Mouse (Mus musculus) heart, adult 2 months (tissue): ENCODE measurements at regions not wholly inside any gene's neighbourhood (a gene's known extent, or its start where the extent isn't known, plus 50 kb on each side); places are given as distances from the start of the nearest gene placed in this dataset.

Source experiments
- DNase-seq, 2 experiments: peaks; one replicate each; pipeline ENCODE4 v3.0.0; 2021
- H3K27ac ChIP-seq: fragments of 200-600 bp; 2 replicates; pipeline ENCODE4 v1.8.1; 2022
- H3K27me3 ChIP-seq: fragments of 200-500 bp; 2 replicates; pipeline ENCODE4 v1.6.1; 2012; ENCODE audit warnings: mild to moderate bottlenecking, low read length, inconsistent platforms, mixed read lengths; ENCODE audit not compliant: control insufficient read depth, insufficient read depth
- H3K36me3 ChIP-seq: fragments of 200-500 bp; 2 replicates; pipeline ENCODE4 v1.6.1; 2012; ENCODE audit warnings: low read length, inconsistent platforms; ENCODE audit not compliant: control insufficient read depth, insufficient read depth
- H3K4me1 ChIP-seq: fragments of 200-500 bp; 2 replicates; pipeline ENCODE4 v1.6.1; 2011; ENCODE audit warnings: low read length; ENCODE audit not compliant: control insufficient read depth, insufficient read depth
- H3K4me3 ChIP-seq: fragments of 200-600 bp; 2 replicates; pipeline ENCODE4 v1.8.1; 2022
- H3K79me2 ChIP-seq: fragments of 200-500 bp; replicated peaks from 2 replicates; pipeline ENCODE4 v1.6.1; 2012; ENCODE audit warnings: mild to moderate bottlenecking, inconsistent platforms, low read length, moderate library complexity, mixed read lengths; ENCODE audit not compliant: control insufficient read depth, insufficient read depth
- H3K9ac ChIP-seq: fragments of 200-500 bp; 2 replicates; pipeline ENCODE4 v1.6.1; 2012; ENCODE audit warnings: low read depth, mild to moderate bottlenecking, control low read depth, inconsistent platforms, low read length, mixed read lengths
- CTCF ChIP-seq: fragments of 200-600 bp; IDR thresholded peaks from 2 replicates; pipeline ENCODE4 v1.8.1; 2022; ENCODE audit warnings: antibody characterized with exemption, mild to moderate bottlenecking, moderate library complexity
- EP300 ChIP-seq: fragments of 200-500 bp; IDR thresholded peaks from 2 replicates; pipeline ENCODE4 v1.6.1; 2011; ENCODE audit warnings: low read depth, low read length, control low read depth; ENCODE audit not compliant: insufficient read depth
- POLR2A ChIP-seq: fragments of 200-500 bp; IDR thresholded peaks from 2 replicates; pipeline ENCODE4 v1.6.1; 2011; ENCODE audit warnings: mild to moderate bottlenecking, low read depth, low read length, control low read depth; ENCODE audit not compliant: insufficient read depth
- whole genome bisulfite sequencing: fragments of 180-500 bp; shearing (Covaris S2); methylation state at CpG from one replicate; pipeline ENCODE4 v1.1.7; 2018; 5-methylcytosine and 5-hydroxymethylcytosine counted together
- intact Hi-C: fragments of 180-260 bp; cut with DNase I; formaldehyde crosslinking; loops from one replicate; pipeline ENCODE4 v1.15.1; 2025

DNA sequence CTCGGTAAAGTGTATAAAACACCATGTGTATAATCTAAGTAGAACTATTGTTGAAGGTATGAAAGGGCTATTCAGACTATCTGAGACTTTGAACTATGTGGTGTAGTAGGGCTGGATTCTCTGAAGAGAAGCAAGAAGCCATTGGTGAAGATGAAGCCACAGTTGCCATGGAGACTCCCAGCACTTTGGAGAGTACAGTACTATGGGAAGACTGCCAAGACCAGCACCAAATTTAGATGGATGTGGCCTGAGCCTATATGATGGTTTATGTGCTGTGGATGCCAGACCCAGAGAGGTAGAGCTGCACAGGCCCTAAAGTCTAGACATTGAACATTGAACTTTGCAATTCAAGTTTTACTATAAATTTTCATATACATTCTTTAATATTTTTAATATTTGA is 151.3 kb upstream of the Tle1 start:
- TF ChIP-seq CTCF, result no peak
- TF ChIP-seq POLR2A, result no peak
- no peak for TF ChIP-seq EP300
- 78% methylated on average over 1 of the region's 1 CpGs for WGBS
- H3K27me3 ChIP-seq, result no peaks in the 10 kb centered on the region
- no peaks in the 10 kb centered on the region for H3K79me2 ChIP-seq
- no peak overlapping the region for H3K27ac ChIP-seq
- no peak overlapping the region for H3K9ac ChIP-seq
- intact Hi-C loops, result no loop called here
- no peak for DNase-seq
- H3K36me3 ChIP-seq, result no peaks in the 10 kb centered on the region
- H3K4me1 ChIP-seq, result no peaks in the 10 kb centered on the region
- no peak overlapping the region for H3K4me3 ChIP-seq

DNA sequence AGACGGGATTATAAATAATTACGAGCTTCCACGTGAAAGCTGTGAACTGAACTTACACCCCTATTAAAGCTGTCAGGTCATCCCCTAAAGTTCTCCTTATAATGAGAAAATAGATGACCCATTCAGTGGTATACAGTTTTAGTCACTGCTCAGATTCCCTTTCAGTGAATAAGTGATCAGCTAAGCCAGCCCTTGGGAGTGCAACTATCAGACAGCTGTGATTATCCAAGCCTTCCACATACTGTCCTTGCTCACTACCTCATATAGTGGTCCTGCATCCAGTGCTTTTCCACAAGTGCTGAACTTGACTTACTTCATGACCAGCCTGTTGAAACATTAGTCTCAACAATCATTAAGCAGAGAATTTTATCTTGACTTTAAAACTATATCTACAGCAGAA is 131.2 kb upstream of the Tle1 start:
- H3K4me3 ChIP-seq, result no peak overlapping the region
- intact Hi-C loops, result no loop called here
- no peaks in the 10 kb centered on the region for H3K36me3 ChIP-seq
- H3K4me1 ChIP-seq, result no peaks in the 10 kb centered on the region
- TF ChIP-seq CTCF, result no peak
- TF ChIP-seq EP300, result no peak
- TF ChIP-seq POLR2A, result no peak
- H3K79me2 ChIP-seq, result no peaks in the 10 kb centered on the region
- no peak for DNase-seq
- H3K27me3 ChIP-seq, result no peaks in the 10 kb centered on the region
- no peak overlapping the region for H3K9ac ChIP-seq
- 60% methylated on average over 3 of the region's 3 CpGs for WGBS
- no peak overlapping the region for H3K27ac ChIP-seq

DNA sequence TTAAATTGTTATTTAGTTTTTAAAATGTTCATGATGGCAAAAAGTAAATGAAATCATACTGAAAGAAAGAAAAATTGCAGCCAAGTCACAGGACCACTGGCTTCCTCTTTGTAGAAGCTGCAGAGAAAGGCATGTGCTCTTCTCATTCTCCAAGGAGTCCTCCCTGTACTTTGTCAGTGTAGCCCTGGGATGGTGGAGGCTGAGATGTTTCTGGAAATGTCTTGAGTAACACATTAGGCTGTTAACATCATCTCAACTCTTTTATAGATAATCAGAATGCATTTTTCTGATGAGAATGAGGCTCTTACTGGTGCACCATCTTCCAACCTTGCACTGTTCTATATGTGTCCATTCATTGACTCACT is 128.3 kb upstream of the Tle1 start:
- TF ChIP-seq POLR2A, result no peak
- no peak for TF ChIP-seq EP300
- TF ChIP-seq CTCF, result no peak
- H3K9ac ChIP-seq, result no peak overlapping the region
- H3K36me3 ChIP-seq, result no peaks in the 10 kb centered on the region
- H3K79me2 ChIP-seq, result no peaks in the 10 kb centered on the region
- no peaks in the 10 kb centered on the region for H3K4me1 ChIP-seq
- H3K27ac ChIP-seq, result no peak overlapping the region
- no peak overlapping the region for H3K4me3 ChIP-seq
- DNase-seq, result no peak
- intact Hi-C loops, result no loop called here
- no peaks in the 10 kb centered on the region for H3K27me3 ChIP-seq

DNA sequence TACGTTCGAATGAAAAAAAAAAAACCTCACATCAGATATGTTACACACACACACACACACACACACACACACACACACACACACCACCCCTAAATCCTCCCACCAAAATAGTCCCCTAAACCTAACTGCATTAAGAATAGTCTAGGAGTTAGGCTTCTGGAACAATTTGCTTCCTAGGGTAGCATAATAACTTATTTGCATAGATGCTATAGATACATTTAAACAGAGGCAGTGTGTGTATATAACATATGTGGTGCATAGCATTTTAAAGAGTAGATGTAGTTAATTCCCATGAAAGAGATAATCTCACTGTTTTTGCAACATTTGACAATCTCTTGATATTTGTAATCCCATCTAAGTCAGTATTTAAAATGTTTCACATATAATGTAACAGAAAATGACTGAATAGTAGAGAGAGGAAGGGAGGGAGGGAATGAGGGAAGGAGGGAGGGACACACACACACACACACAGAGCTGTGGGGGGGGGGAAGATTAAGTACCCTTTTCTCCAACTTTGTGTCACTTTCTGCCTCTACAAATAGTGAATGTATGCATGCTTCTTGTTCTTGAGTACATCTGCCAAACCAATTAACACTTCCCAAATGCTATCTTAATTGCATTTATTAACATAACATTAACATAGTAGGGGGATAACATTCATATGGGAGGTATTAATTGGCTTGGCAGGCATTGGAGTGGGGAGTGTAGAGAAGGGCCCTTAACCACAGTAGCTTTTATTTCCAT is 127.7 kb upstream of the Tle1 start:
- Histone ChIP-seq H3K4me3 (no peak overlapping the region), H3K27me3 (no peaks in the 10 kb centered on the region), H3K9ac (no peak overlapping the region), H3K4me1 (no peaks in the 10 kb centered on the region), H3K27ac (no peak overlapping the region), H3K36me3 (no peaks in the 10 kb centered on the region), H3K79me2 (no peaks in the 10 kb centered on the region)
- TF ChIP-seq POLR2A (no peak), CTCF (no peak), EP300 (no peak)
- intact Hi-C loops, result no loop called here
- WGBS, result 72% methylated on average over 2 of the region's 2 CpGs
- DNase-seq, result no peak

DNA sequence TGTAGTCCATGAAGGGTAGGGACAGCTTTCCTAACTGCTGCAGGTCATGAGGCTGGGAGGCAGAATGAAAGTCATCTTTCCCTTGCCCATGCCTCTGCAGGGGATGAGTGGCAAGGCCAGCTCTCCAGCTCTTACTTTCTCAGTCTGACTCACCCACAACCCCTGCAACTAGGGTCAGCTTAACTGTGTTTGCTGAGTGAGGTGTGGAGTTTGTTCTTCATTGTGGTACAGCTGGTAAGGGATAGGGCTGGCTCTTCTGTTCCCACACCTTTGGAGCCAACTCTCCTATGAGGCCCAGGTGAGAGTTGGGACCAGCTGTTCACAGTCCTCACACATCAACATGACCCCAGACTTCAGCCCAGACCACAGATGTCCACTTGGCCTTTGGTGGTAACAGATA is 124.2 kb upstream of the Tle1 start:
- Histone ChIP-seq H3K4me3 (no peak overlapping the region), H3K36me3 (no peaks in the 10 kb centered on the region), H3K27me3 (no peaks in the 10 kb centered on the region), H3K4me1 (no peaks in the 10 kb centered on the region), H3K79me2 (no peaks in the 10 kb centered on the region), H3K27ac (no peak overlapping the region), H3K9ac (no peak overlapping the region)
- intact Hi-C loops, result no loop called here
- no peak for TF ChIP-seq CTCF
- TF ChIP-seq EP300, result no peak
- no peak for TF ChIP-seq POLR2A
- no peak for DNase-seq

DNA sequence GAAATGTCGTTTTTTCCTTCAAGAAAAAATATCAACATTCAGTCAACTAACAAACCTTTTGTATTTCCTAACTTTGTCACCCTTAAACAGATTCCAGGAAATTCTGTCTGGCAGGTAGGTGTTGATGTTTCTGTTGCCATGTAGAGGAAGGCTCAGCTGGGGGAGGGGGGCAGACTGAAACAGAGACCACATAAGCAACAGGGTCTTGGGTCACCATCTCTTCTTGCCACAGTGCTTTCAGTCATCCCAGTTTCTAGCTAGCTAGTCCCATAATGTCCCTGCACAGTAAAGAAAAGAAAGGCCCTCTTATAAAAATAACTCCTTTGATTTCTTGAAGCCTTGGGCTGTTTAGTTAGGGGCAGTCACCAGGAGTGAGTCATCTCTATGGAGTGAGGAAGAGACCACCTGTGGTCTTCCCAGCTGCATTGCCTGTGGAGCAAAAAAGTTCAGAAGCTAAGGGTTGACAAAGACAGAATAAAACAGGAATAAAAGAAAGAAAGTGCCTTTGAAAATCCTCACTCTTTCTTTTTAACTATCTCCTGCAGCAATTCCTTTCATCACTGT is 84.5 kb upstream of the Tle1 start:
- Histone ChIP-seq H3K9ac (no peak overlapping the region), H3K79me2 (no peaks in the 10 kb centered on the region), H3K4me1 (no peaks in the 10 kb centered on the region), H3K27ac (no peak overlapping the region), H3K4me3 (no peak overlapping the region), H3K36me3 (no peaks in the 10 kb centered on the region), H3K27me3 (no peaks in the 10 kb centered on the region)
- no peak for DNase-seq
- TF ChIP-seq POLR2A (no peak), CTCF (no peak), EP300 (no peak)
- intact Hi-C loops, result no loop called here
- 17% methylated on average over 1 of the region's 1 CpGs for WGBS
